Mouse (Mus musculus): ENCODE data around the gene Mrto4. TPM values are rescaled to one million over a fixed set of nuclear protein-coding genes. Genes with fewer than 3 reads are reported as not detected.

The Mrto4 gene
- total and polyA plus RNA-seq, 3 experiments, result 176 to 225 (median 195) TPM

GRCm38 (mm10) chr4:139360761-139361548 is 8.6 kb upstream of the Mrto4 start:
- in situ Hi-C loops (cut with MboI; ENCODE audit: low pct_ligation_motif_present, low pct_unique_long_range_greater_than_20kb, low sequenced_read_pairs) (no loop called here), dilution Hi-C loops (cut with MboI; ENCODE audit: extremely low pct_ligation_motif_present, extremely low pct_unique_long_range_greater_than_20kb, low sequenced_read_pairs) (no loop called here)
- Histone ChIP-seq H3K9me3 (replicated peaks; ENCODE audit: low read length) (no peaks in the 10 kb centered on the region), H3K4me3 (replicated peaks in 1 of 3; ENCODE audit: low read depth in 2 of 3, low read length in 2 of 3, poor library complexity in 1 of 3) (no peak overlapping the region), H3K9ac (ENCODE audit: insufficient read depth, low read depth) (no peak overlapping the region), H3K4me1 (ENCODE audit: control insufficient read depth in 1 of 2, insufficient read depth in 2 of 2) (no peaks in the 10 kb centered on the region), H3K27me3 (replicated peaks) (no peaks in the 10 kb centered on the region), H3K4me2 (ENCODE audit: insufficient read depth, low read depth, poor library complexity, severe bottlenecking) (no peak overlapping the region), H3K79me2 (replicated peaks; ENCODE audit: control insufficient read depth, extremely low read depth, insufficient read depth, poor library complexity, severe bottlenecking) (no peaks in the 10 kb centered on the region), H3K27ac (ENCODE audit: insufficient read depth, low read depth) (no peak overlapping the region), H3K36me3 (replicated peaks in 1 of 2; ENCODE audit: control insufficient read depth in 1 of 2, insufficient read depth in 1 of 2, low read length in 1 of 2) (peaks cover 87 to 97% of the 10 kb centered on the region in 2 experiments)
- DNase-seq (ENCODE audit: extremely low read depth), result no peak
- TF ChIP-seq EP300 (IDR thresholded peaks at IDR 0.05; ENCODE audit: low read length) (no peak), JUN (IDR thresholded peaks at IDR 0.05; ENCODE audit: insufficient read depth, low read depth, low read length) (no peak), IRF4 (IDR thresholded peaks at IDR 0.05; ENCODE audit: low read depth, low read length) (no peak), USF1 (IDR thresholded peaks at IDR 0.05; ENCODE audit: low read depth, low read length) (no peak), UBTF (IDR thresholded peaks at IDR 0.05; ENCODE audit: low read depth, low read length) (no peak), BHLHE40 (IDR thresholded peaks at IDR 0.05; ENCODE audit: low read depth, low read length) (no peak), E2F4 (IDR thresholded peaks at IDR 0.05; ENCODE audit: insufficient replicate concordance, low read depth, low read length) (no peak), USF2 (conservative IDR thresholded peaks at IDR 0.05; ENCODE audit: low read depth, low read length) (no peak), CHD2 (IDR thresholded peaks at IDR 0.05; ENCODE audit: low read length) (no peak)

- dilution Hi-C loops (cut with MboI; ENCODE audit: extremely low pct_ligation_motif_present, extremely low pct_unique_long_range_greater_than_20kb, low sequenced_read_pairs), result no loop called here
- in situ Hi-C loops (cut with MboI; ENCODE audit: low pct_ligation_motif_present, low pct_unique_long_range_greater_than_20kb, low sequenced_read_pairs), result no loop called here
- Histone ChIP-seq H3K4me1 (ENCODE audit: control insufficient read depth in 1 of 2, insufficient read depth in 2 of 2) (peaks cover 0 to 9% of the 10 kb centered on the region in 2 experiments; a peak in 2 of 4 replicates), H3K27ac (ENCODE audit: insufficient read depth, low read depth) (no peak overlapping the region), H3K36me3 (replicated peaks in 1 of 2; ENCODE audit: control insufficient read depth in 1 of 2, insufficient read depth in 1 of 2, low read length in 1 of 2) (peaks cover 55 to 80% of the 10 kb centered on the region in 2 experiments), H3K9ac (ENCODE audit: insufficient read depth, low read depth) (no peak overlapping the region), H3K27me3 (replicated peaks) (no peaks in the 10 kb centered on the region), H3K79me2 (replicated peaks; ENCODE audit: control insufficient read depth, extremely low read depth, insufficient read depth, poor library complexity, severe bottlenecking) (peaks cover 5% of the 10 kb centered on the region), H3K4me2 (ENCODE audit: insufficient read depth, low read depth, poor library complexity, severe bottlenecking) (no peak overlapping the region), H3K4me3 (replicated peaks in 1 of 3; ENCODE audit: low read depth in 2 of 3, low read length in 2 of 3, poor library complexity in 1 of 3) (no peak overlapping the region), H3K9me3 (replicated peaks; ENCODE audit: low read length) (no peaks in the 10 kb centered on the region)
- DNase-seq (ENCODE audit: extremely low read depth), result no peak
- TF ChIP-seq ZC3H11A (IDR thresholded peaks at IDR 0.05; ENCODE audit: low read depth, low read length), result no peak
- TF ChIP-seq MAZ (IDR thresholded peaks at IDR 0.05; ENCODE audit: low read depth, low read length), result no peak
- TF ChIP-seq JUN (IDR thresholded peaks at IDR 0.05; ENCODE audit: insufficient read depth, low read depth, low read length), result no peak
- no peak for TF ChIP-seq UBTF (IDR thresholded peaks at IDR 0.05; ENCODE audit: low read depth, low read length)
- no peak for TF ChIP-seq HCFC1 (IDR thresholded peaks at IDR 0.05; ENCODE audit: low read depth, low read length)
- no peak for TF ChIP-seq CHD1 (IDR thresholded peaks at IDR 0.05; ENCODE audit: low read depth, low read length)
- TF ChIP-seq ETS1 (conservative IDR thresholded peaks at IDR 0.05; ENCODE audit: low read depth, low read length), result no peak
- no peak for TF ChIP-seq ELF1 (IDR thresholded peaks at IDR 0.05; ENCODE audit: low read depth, low read length)
- no peak for TF ChIP-seq CHD2 (IDR thresholded peaks at IDR 0.05; ENCODE audit: low read length)
- no peak for TF ChIP-seq E2F4 (IDR thresholded peaks at IDR 0.05; ENCODE audit: insufficient replicate concordance, low read depth, low read length)
- no peak for TF ChIP-seq SMC3 (IDR thresholded peaks at IDR 0.05; ENCODE audit: low read depth, low read length)
- TF ChIP-seq KAT2A (IDR thresholded peaks at IDR 0.05; ENCODE audit: insufficient replicate concordance, low read length), result no peak
- no peak for TF ChIP-seq SIN3A (IDR thresholded peaks at IDR 0.05; ENCODE audit: low read length)
- TF ChIP-seq MEF2A (IDR thresholded peaks at IDR 0.05; ENCODE audit: borderline replicate concordance, low read depth, low read length), result no peak
- TF ChIP-seq POLR2A (IDR thresholded peaks at IDR 0.05; ENCODE audit: low read depth, low read length), result no peak
- no peak for TF ChIP-seq MYC (IDR thresholded peaks at IDR 0.05; ENCODE audit: low read depth, low read length)
Observed at GRCm38 (mm10) chr4:139357211-139357610, 4.8 kb upstream of the Mrto4 start.
